Mouse (Mus musculus) bone marrow, adult 2 months (tissue): ENCODE results near the gene Nudt8.

Experiments used
- CTCF ChIP-seq: fragments of 200-500 bp; IDR thresholded peaks from 2 replicates; pipeline ENCODE4 v1.5.1; 2011; ENCODE audit warnings: low read length, control low read depth; ENCODE audit not compliant: control insufficient read depth, insufficient read depth
- POLR2A ChIP-seq: fragments of 200-500 bp; IDR thresholded peaks from 2 replicates; pipeline ENCODE4 v1.6.1; 2011; ENCODE audit warnings: low read depth, mild to moderate bottlenecking, control low read depth, low read length, borderline replicate concordance; ENCODE audit not compliant: control insufficient read depth

DNA sequence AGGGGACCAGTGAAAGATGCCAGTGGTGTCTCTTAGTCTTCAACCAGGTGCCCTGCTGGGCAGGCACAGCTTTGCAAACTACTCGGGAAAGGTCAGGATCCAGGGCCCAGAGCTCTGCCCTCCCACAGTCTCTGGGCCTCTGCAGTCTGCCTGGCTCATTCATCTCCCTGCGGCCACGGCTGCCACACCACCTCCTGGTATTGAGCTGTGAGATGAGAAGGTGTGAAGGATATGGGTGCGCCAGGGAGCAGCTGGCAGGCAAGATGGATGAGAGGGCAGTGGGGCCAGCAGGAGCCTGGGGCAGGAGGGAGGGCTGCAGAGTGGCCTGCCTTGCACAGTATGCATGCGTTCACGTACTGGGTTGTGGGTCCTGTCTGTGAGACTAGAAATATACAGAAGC lies 9.6 kb upstream of the Nudt8 start:
- TF ChIP-seq CTCF, result no peak
- no peak for TF ChIP-seq POLR2A
